Mouse (Mus musculus) liver, embryonic 14.5 days (tissue): Measurements from ENCODE around the gene Socs5.

ENCODE experiments used
- CTCF ChIP-seq: IDR thresholded peaks from 2 replicates; pipeline ENCODE4 v1.5.1; 2016; ENCODE audit warnings: antibody characterized with exemption, low read depth, control low read depth
- EP300 ChIP-seq: IDR thresholded peaks from 2 replicates; pipeline ENCODE4 v1.6.1; 2016; ENCODE audit warnings: antibody characterized with exemption, low read depth

GRCm38 (mm10) chr17:87109504-87109903, 2.0 kb downstream of the Socs5 start:
- TF ChIP-seq CTCF (no peak), EP300 (no peak)
